Mouse (Mus musculus) liver, embryonic 16.5 days (tissue): ENCODE data around the gene Grifin. TPM values are rescaled to one million over a fixed set of nuclear protein-coding genes. Genes with fewer than 3 reads are reported as not detected.

Source experiments
- ATAC-seq: fragments of 200-750 bp; cut with Nextera tagmentation; 2 replicates; pipeline ENCODE4 v1.8.0; 2017; ENCODE audit warnings: low read depth, mild to moderate bottlenecking, moderate number of reproducible peaks, moderate library complexity
- H3K27ac ChIP-seq: fragments of 300-500 bp; sonication (generic); 2 replicates; pipeline ENCODE4 v1.5.1; 2014; ENCODE audit warnings: mild to moderate bottlenecking, low read length
- H3K27me3 ChIP-seq: fragments of 300-500 bp; sonication (generic); 2 replicates; pipeline ENCODE4 v1.6.1; 2014; ENCODE audit warnings: low read depth, low read length, mixed read lengths; ENCODE audit not compliant: control insufficient read depth, insufficient read depth
- H3K36me3 ChIP-seq: fragments of 300-500 bp; sonication (generic); 2 replicates; pipeline ENCODE4 v1.6.1; 2014; ENCODE audit warnings: mild to moderate bottlenecking; ENCODE audit not compliant: control insufficient read depth, insufficient read depth
- H3K4me1 ChIP-seq: fragments of 300-500 bp; sonication (generic); 2 replicates; pipeline ENCODE4 v1.6.1; 2014; ENCODE audit warnings: low read depth, low read length, mixed read lengths; ENCODE audit not compliant: control insufficient read depth
- H3K4me2 ChIP-seq: fragments of 300-500 bp; sonication (generic); 2 replicates; pipeline ENCODE4 v1.6.1; 2014; ENCODE audit warnings: low read depth, low read length, mixed read lengths
- H3K4me3 ChIP-seq: fragments of 300-500 bp; sonication (generic); 2 replicates; pipeline ENCODE4 v1.5.1; 2014; ENCODE audit warnings: low read depth, mild to moderate bottlenecking, low read length
- H3K9ac ChIP-seq: fragments of 300-500 bp; sonication (generic); 2 replicates; pipeline ENCODE4 v1.6.1; 2014; ENCODE audit warnings: low read depth, low read length
- H3K9me3 ChIP-seq: fragments of 300-500 bp; sonication (generic); replicated peaks from 2 replicates; pipeline ENCODE4 v1.6.1; 2016; ENCODE audit warnings: low read length; ENCODE audit not compliant: control insufficient read depth
- WGBS: fragments of 180-500 bp; shearing (Covaris S2); extraction: QIAGEN DNeasy Blood & Tissue Kit; methylation state at CpG from one replicate; pipeline ENCODE4 v1.1.7; 2014; ENCODE audit not compliant: insufficient replicate concordance; 5-methylcytosine and 5-hydroxymethylcytosine counted together
- polyA plus RNA-seq: library from polyadenylated mRNA; unstranded; fragments of >200 nt; fragmentation: Nextera tagmentation; extraction: Ambion mirVana; gene quantifications from 2 replicates; pipeline ENCODE4 v1.2.1, GENCODE M21; 2015

Gene Grifin
- polyA plus RNA-seq, 1 experiment from 2014 or later, result 0.59 TPM

GRCm38 (mm10) chr5:140607836-140608633 lies 43.2 kb upstream of the Grifin start:
- H3K27ac ChIP-seq, result peak overlapping the region; percentile 78
- H3K9me3 ChIP-seq, result no peaks in the 10 kb centered on the region
- peak overlapping the region; percentile 80 for H3K9ac ChIP-seq
- no peak for ATAC-seq
- peaks cover 62% of the 10 kb centered on the region for H3K4me1 ChIP-seq
- peaks cover 44% of the 10 kb centered on the region for H3K27me3 ChIP-seq
- peak overlapping the region; percentile 90 for H3K4me2 ChIP-seq
- H3K36me3 ChIP-seq, result peaks cover 9% of the 10 kb centered on the region
- WGBS, result under 1% methylated on average over 16 of the region's 17 CpGs
- H3K4me3 ChIP-seq, result peak overlapping the region; percentile 71

GRCm38 (mm10) chr5:140607001-140607835 lies 42.3 kb upstream of the Grifin start, which contains the start of gene Lfng:
Lfng (plus strand) TSS chr5:140607320.
- Histone ChIP-seq H3K9me3 (no peaks in the 10 kb centered on the region), H3K27me3 (peaks cover 44% of the 10 kb centered on the region), H3K4me2 (peak within 1 kb of the TSS; percentile 90), H3K27ac (peak within 1 kb of the TSS; percentile 78), H3K4me1 (peaks cover 56% of the 10 kb centered on the region), H3K36me3 (peaks cover under 1% of the 10 kb centered on the region), H3K9ac (peak within 1 kb of the TSS; percentile 80), H3K4me3 (peak within 1 kb of the TSS; percentile 71)
- WGBS, result under 1% methylated on average over 91 of the region's 91 CpGs
- ATAC-seq, result peak; percentile 92

- 2% methylated on average over 23 of the region's 23 CpGs for WGBS
- Histone ChIP-seq H3K9ac (peak overlapping the region; percentile 8), H3K9me3 (no peaks in the 10 kb centered on the region), H3K36me3 (no peaks in the 10 kb centered on the region), H3K27ac (0 out of 2 replicates have a peak overlapping the region, but pooled peaks have one; percentile 21), H3K4me2 (peak overlapping the region; percentile 90), H3K4me1 (peaks cover 48% of the 10 kb centered on the region), H3K27me3 (peaks cover 44% of the 10 kb centered on the region), H3K4me3 (peak overlapping the region; percentile 71)
- ATAC-seq, result no peak
Measured at GRCm38 (mm10) chr5:140606386-140606785, 41.5 kb upstream of the Grifin start.

GRCm38 (mm10) chr5:140605228-140605627 lies 40.4 kb upstream of the Grifin start:
- ATAC-seq, result no peak
- peaks cover 41% of the 10 kb centered on the region for H3K27me3 ChIP-seq

GRCm38 (mm10) chr5:140604386-140604785 lies 39.5 kb upstream of the Grifin start:
- H3K4me1 ChIP-seq, result peaks cover 28% of the 10 kb centered on the region
- H3K27me3 ChIP-seq, result peaks cover 41% of the 10 kb centered on the region
- WGBS, result 32% methylated on average over 8 of the region's 8 CpGs
- no peak overlapping the region for H3K9ac ChIP-seq
- H3K27ac ChIP-seq, result no peak overlapping the region
- no peaks in the 10 kb centered on the region for H3K9me3 ChIP-seq
- no peak overlapping the region for H3K4me2 ChIP-seq
- H3K36me3 ChIP-seq, result no peaks in the 10 kb centered on the region
- no peak overlapping the region for H3K4me3 ChIP-seq
- no peak for ATAC-seq

More at GRCm38 (mm10) chr5:140605228-140605627, 40.4 kb upstream of the Grifin start:
- H3K36me3 ChIP-seq, result no peaks in the 10 kb centered on the region
- H3K4me2 ChIP-seq, result no peak overlapping the region
- H3K4me3 ChIP-seq, result no peak overlapping the region
- H3K9ac ChIP-seq, result no peak overlapping the region
- WGBS, result 22% methylated on average over 3 of the region's 3 CpGs
- H3K27ac ChIP-seq, result no peak overlapping the region
- H3K4me1 ChIP-seq, result peaks cover 37% of the 10 kb centered on the region
- no peaks in the 10 kb centered on the region for H3K9me3 ChIP-seq

- Histone ChIP-seq H3K9me3 (no peaks in the 10 kb centered on the region), H3K27me3 (peaks cover 35% of the 10 kb centered on the region), H3K36me3 (no peaks in the 10 kb centered on the region), H3K27ac (no peak overlapping the region), H3K4me3 (no peak overlapping the region), H3K9ac (no peak overlapping the region), H3K4me2 (no peak overlapping the region), H3K4me1 (peaks cover 24% of the 10 kb centered on the region)
- ATAC-seq, result no peak
- 56% methylated on average over 2 of the region's 2 CpGs for WGBS
Measured at GRCm38 (mm10) chr5:140602540-140602939, 37.7 kb upstream of the Grifin start.

- ATAC-seq, result no peak
- H3K4me2 ChIP-seq, result no peak overlapping the region
- no peaks in the 10 kb centered on the region for H3K36me3 ChIP-seq
- no peak overlapping the region for H3K4me3 ChIP-seq
- no peak overlapping the region for H3K27ac ChIP-seq
- no peaks in the 10 kb centered on the region for H3K9me3 ChIP-seq
- H3K27me3 ChIP-seq, result peaks cover 27% of the 10 kb centered on the region
- WGBS, result 62% methylated on average over 12 of the region's 12 CpGs
- peaks cover 24% of the 10 kb centered on the region for H3K4me1 ChIP-seq
- H3K9ac ChIP-seq, result no peak overlapping the region
Measured at GRCm38 (mm10) chr5:140601712-140602111, 36.8 kb upstream of the Grifin start.

- Histone ChIP-seq H3K4me1 (peaks cover 32% of the 10 kb centered on the region), H3K36me3 (no peaks in the 10 kb centered on the region), H3K27me3 (peaks cover 9% of the 10 kb centered on the region), H3K27ac (no peak overlapping the region), H3K4me2 (no peak overlapping the region), H3K9ac (no peak overlapping the region), H3K4me3 (no peak overlapping the region), H3K9me3 (no peaks in the 10 kb centered on the region)
- WGBS, result 62% methylated on average over 5 of the region's 5 CpGs
- ATAC-seq, result no peak
Measured at GRCm38 (mm10) chr5:140599939-140600338, 35.1 kb upstream of the Grifin start.
